Mouse (Mus musculus): ENCODE measurements around the gene Cnih3.

Gene Cnih3

DNA sequence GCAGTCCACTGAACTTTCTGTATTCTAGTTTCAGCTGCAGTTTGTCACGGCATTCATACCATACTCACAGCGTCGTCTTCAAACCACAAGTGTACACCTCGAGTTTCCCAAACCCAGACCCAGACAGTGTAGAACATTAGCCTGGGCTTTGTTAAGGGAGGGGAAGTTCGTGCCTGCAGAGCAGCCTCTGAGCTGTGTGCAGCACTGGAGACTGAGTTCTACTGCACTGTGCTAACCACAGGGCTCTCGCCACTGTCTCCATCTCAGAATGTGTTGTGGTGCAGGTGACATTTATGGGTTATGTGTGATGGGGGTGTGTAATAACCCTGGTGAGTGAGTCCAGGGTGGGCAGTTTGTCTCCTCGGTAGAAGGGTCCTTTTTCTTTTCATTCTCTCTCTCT is 104.5 kb downstream of the Cnih3 start:
- no peak for DNase-seq

DNA sequence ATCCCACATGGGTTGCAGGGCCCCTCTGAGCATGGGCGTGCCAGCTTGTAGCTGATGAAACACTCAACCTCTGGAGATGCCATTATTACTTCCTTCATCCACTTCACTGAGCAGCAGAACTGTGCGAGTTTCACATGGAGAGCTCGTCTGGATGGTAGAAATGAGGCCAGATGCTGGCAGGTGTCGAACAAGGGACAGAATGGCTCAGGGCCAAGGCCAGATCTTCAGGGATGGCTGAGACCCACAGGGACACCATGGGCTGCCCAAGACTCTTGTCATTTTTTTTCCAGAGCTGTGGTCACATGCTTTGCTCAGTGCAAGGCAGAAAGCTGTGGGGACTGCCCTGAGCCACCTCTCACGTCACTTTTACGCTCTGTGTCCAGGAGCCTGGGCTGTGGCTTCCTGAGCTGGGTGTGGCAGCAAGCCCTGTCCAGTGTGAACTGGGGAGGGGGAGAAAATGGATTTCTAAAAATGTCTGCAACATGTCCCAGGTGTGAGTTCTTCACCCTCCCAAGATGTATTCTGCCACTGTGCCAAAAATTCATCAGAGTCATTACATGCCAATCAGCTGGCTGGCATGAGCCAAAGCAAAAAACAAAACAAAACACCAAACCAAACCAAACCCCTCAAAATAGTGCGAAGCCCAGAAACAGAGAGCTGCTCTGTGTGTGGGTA is 107.1 kb downstream of the Cnih3 start:
- no peak for DNase-seq

DNA sequence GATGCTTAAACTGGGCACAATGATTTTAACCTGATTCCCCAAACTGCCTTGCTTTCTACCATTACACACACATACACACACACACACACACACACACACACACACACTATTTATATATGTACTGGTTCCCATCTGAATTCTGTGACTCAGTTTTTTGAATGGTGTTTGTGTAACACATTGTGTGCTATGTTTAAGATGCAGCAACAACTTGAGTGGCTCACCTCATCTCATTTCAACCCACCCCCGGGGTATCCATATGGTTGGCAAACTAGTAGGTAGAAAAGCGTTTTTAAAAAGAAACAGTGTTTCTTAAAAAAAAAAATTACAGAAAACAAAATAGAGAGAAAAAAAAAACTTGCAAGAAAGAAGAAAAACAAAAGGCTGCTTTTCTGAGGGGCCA is 107.9 kb downstream of the Cnih3 start:
- no peak for DNase-seq

DNA sequence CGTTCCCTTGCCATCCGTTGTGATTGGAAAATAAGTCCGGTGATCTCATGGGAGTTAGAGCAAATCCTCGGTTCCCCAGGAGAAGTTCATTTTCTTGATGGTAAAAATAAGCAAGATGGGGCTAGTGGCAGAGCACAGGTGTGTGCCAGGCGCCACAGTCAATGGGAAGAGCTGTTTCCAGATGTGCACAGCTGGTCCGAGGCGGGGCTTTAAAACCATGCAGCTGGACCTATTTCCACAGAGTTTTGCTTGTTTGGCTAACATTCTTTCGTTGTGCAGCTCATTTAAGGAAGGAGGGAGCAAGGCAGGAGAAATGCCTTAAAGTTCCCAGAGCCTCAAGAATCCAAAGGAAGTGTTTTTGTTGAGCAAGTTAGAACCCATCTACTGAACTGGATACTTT is 109.1 kb downstream of the Cnih3 start:
- DNase-seq, result no peak

DNA sequence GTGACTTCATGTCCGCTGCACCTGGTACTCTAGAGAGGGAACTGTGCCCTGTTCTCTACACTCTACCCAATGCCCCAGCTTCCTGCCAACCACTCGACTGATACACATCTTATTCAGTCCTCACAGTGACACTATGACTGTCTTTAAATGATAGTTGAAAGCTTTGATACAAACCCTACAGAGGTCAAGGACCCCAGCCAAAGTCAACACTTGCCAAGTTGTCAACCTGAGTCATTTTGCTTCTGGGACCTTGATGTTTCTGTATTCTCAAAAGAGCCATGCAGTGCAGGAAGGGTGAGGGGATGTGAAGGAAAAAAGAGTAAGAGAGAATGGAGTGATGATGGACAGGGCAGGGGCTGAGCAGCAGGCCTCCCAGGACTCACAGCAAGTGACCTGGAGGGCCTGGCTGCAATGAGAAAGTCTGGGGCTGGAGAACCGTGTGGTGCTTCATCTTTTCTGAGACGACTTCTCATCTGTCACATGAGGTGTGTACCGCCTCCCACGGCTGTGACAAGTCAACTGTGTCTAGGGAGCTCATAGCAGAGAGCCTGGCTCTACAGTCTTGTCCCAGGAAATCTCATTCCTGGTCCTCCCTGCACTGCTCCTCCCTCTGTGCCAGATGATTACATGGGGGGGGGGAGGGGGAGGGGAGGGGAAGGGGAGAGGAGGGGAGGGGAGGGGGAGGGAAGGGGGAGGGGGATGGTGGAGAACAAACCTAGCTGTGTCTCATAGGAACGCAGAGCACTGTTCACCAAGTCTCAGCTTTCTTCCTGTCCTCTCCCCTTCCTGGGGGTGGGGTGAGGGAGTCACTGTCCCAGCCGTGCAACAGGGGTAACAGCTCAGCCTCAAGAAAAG is 109.8 kb downstream of the Cnih3 start:
- DNase-seq, result no peak

DNA sequence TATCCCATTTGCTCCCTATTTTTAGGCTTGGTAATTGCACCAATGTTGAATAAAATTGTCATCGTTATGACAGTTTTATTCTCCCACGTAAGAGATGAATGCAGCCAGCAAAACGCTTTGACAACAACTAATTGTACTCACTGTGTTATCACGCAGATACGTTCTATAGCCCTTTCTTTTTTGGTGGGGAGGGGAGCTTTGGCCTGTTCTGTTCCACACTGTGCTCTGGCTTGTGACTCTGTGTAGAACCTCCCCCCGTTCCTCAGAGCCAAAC is 110.4 kb downstream of the Cnih3 start:
- no peak for DNase-seq

DNA sequence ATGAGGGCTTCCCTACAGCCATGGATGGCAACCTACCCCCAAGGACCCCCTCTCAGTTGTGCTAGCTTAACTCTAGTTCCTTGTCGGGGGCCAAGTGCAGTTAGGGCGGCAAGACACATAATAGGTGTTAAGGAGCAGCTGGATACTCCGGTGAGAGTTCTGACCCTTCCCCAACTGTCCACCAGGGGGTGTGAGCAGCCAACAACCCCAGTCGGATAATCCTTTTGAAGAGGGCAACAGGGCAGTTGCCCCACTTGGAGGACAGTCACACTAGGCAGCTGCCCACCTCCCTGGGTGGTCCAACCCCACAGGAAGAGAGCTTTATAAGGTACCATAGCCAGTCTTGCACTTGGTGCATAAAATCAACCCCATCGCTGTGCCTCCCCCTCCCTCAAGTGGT is 112.6 kb downstream of the Cnih3 start:
- no peak for DNase-seq

DNA sequence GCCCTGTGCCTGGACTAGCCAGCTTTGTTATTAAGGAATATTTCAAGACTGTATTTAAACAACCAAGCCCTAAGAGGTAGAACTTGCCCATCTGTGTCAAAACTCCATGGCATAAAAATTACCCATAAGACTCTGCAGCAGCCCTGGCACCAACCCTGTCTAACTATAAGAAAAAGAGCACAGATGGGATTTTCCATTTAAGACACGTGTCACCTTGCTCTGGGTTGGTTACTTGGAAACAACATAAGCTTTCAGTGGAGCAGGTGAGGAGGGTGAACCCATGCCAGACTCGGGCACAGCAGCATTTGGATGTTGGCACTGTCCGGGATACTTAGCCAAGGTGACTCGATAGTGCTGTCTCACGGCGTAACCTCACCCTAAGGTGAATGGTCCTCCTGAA is 113.6 kb downstream of the Cnih3 start:
- DNase-seq, result no peak

DNA sequence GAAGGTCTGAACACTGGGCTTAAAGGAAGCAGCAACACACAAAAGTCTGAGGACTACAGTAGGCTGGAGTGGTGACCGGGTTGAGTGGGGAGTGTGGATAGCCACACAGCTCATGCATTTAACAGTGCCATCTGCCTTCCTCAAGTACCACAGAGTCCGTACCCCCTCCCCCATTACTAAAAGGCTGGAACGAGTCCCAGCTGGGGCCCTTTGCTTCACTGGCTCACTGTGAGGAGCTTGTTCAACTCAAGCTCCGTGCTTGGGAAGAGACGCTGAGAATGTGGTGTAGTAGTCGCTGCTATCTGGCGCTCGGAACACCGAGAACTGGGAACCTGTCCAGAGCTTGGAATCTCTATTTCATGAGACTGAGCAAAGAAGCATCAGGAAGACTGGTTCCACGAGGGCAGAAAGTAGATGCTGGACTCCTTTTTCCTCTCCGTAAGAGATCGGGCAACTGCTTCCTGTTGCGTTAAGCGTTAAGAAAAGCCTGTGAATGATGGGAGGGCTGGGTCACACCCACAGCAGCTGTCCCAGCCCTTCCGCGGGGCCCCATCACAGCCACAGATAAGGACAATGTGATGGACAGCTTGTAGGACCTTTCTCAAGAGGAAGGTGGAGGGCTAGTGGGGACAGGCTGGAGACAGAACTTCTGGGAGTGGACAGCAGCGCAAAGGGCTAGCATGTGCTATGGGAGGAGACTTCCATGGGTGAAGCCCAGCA is 114.3 kb downstream of the Cnih3 start:
- peak; percentile 70 for DNase-seq

DNA sequence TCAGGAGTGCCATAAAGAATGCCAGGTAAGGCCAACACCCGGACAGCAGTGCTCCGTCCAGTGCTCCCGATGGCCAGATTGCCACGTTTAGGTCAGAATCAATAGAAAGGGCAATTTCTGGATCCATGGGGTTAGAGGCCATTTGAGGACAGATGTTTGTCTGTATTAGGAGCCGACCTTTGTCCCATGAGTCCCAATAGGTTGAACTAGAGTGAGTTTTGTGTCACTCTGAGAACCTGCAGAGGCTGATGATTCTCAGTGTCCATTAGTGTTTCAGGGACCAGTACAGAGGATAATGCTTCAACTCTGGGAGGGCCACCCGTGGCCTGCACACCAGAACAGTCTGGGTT is 114.9 kb downstream of the Cnih3 start:
- DNase-seq, result no peak

DNA sequence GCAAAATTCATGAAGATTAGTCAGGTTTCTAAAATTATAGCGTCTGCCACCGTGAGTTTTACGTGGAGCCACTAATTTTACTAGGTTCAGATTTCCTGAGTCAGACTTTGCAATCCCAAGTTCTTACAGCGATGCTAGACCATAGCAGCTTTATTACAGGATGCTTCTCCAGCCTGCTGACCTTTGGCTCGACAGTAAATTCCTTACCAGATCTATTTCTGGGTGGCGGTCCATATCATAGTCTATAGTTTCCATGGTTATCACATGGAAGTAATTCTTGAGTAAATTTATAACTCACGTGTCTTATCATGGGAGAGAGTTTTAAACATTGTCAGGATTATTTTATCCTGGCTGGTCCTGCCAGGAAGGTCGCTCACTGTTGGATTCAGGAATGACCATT is 117.0 kb downstream of the Cnih3 start:
- no peak for DNase-seq

DNA sequence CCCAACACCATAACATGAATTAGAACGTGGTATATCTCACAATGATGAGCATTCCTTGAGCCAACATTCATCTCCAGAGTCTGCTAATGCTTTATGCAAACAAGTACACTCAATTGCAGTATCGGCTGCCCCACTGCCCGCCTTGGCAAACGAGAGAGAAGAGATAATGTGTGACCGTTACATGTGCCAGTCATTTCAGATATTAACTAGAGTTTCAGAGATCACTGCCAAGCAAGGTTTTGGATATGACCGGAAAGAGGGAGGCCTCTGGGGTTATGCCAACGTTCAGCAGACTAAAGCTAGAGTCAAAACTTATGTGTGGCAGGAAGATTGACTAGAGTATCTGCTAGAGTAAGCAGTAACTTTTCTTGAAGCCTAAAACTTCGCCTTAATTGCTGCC is 123.7 kb downstream of the Cnih3 start:
- no peak for DNase-seq

DNA sequence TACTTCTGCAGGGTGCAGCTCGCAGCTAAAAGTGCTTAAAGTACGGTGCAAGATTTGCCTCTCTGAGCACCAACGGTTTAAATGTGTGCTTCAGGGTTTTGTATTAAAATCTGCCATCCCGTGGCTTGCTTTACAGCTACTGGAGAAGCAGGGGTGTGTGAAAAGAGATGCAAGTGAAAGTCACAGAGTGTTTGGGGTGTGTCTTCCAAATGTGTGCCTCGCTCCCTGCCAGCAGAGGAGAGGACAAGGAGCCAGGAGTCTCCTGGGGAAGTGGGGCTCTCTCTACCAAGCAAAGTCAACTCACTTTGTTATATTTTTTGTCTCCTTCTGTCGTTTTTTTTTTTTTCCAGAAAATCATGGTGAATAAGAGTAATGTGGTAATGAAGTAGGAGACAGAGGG is 124.1 kb downstream of the Cnih3 start:
- no peak for DNase-seq

DNA sequence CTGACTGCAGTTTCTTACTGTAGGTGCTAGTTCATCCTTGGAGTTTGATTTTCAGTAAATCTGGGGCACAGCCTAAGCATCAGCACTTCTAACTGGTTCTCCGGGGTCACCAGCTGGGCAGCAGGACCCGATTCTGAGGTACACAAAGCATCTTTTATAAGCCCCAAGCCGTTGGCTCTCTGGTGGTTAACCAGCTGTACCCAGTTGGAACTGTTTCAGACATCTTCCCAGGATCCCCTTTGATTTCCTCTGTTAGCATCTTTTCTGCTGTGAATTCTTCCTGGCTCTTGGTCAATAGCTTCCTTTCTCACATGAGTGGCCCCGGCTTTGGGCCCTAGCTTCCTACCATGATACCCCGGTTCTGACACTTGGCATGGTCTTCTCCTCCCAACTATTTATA is 132.3 kb downstream of the Cnih3 start:
- DNase-seq, result no peak

DNA sequence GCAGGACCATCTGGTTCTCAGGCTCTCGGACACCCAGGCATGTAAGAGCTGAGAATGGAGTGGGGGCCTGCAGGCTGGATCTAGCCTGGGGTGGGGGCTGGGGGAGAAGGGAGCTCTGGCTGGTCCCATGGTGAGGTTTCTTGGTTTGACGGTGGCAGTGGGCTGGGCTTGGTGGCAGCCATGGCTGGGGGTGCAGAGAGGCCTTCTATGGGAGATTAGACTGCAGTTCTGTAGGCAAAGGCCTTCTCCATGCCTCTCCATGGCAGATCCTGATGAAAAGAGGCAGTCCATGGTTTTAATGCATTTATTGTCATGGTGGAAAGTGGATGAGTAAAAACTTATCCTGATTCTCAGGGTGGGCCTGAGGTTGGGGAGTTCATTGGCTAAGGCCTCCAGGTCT is 151.0 kb downstream of the Cnih3 start:
- no peak for DNase-seq

DNA sequence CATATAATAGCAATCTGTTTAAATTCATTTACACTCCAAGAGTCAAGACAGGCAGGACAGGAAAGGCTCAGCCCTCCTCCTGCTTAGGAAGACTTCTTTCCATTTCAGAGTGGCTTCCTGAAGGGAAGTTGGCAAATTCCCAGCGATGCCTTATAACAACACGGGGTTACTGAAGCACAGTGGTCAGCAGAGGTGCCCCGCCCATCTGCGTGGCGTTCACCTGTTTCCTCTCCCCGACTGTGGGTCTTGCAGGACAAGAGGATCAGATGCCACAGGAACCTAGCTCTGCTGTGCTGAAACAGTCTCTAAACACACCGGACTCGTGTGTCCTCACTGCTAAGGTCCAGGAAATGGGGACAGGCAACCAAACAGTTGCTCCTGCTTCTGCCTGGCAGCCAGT is 152.9 kb downstream of the Cnih3 start:
- DNase-seq, result no peak
